Mouse (Mus musculus): ENCODE measurements at regions not wholly inside any gene's neighbourhood (a gene's known extent, or its start where the extent isn't known, plus 50 kb on each side); places are given as distances from the start of the nearest gene placed in this dataset.
A peak's percentile ranks its signal among the peaks of the same experiment; 100 is the strongest.

DNA sequence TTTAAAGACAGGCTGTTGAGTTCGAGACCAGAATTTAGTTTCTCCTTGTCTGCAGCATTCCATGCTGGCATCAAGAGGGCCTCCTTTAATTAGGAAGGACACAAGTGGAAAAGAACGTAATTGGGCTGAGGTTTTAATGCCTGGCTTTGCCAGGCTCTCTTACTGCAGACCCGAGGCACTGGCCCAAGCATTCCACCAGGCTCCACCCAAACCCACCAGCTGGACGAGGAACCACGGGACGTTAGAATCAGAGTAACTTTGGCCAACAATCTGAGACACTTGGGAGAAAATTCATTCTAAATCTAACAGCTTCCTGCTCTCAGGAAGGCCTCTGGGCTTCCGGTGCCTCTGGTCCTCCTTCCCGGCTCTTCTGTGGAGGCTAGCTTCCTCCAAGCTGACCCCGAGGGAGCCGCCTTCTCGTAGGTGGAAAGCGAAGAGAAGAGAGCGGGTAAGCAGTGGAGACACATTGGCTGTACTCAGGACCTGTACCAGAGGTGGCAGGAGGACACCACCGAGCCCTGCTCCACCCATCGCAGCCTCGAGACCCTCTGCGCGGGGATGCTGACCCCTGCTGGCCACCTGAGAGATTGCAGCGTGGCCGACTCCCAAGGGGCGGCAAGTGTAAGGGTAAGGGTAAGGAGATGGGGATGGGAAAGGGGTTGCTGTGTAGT, 105.5 kb downstream of the Tmem17 start:
- DNase-seq (ENCODE audit: low spot score in 2 of 2): peak; percentile 82 to 88

DNA sequence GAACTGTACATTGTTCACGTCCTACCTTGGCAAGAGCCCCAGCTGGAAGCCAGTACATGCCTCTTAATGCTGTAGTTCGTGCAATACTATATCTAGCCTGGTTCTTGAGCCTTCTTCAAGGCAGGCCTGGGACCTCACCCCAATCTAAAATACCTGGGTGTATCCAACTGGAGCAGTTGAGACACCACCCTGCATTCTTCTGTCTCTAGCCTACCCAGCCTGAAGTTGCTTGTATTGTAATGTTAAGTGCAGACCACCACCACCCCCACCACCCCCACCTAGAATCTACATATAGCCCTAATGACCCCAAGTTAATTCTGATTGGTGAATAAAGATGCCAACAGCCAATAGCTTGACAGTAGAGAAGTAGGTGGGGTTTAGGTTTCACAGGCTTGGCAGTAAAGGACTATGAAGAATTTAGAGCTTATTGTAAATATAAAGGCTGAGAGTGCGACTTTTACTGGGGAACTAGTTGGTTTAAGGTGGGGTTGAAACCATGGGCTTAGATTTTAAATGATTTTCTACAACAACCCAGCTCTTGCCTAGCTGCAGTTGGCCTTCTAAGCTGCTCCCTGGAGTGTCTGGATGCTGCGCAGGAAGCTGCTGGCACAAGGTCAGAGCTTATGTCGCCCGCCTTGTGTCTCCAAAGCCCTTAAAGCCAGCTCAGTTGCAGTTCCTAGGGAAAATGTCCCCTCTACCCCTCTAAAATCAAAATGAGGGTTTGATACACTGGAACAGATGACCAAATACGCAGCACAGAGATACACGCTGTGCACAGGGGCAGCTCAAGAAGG, 109.2 kb downstream of the Tmem17 start:
- DNase-seq (ENCODE audit: low spot score in 2 of 2): no peak

DNA sequence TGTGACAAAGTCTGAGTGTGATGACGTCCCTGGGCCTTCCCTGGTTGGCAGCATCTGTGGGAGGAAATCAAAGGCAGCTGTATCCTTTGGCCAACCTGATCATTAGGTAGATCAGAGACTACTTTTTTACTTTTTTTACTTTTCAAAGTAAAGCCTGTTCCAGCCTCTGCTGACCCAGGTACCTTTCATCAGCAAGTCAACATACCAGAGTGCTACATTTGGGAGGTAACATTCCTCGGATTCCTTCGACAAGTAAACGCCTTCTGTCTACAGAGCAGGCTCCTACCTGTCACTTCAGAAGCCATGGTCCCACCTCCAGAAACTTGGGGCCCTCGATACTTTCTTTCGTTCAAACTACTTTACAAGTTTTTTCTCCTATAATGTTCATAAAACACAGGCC, 110.0 kb downstream of the Tmem17 start:
- DNase-seq (ENCODE audit: low spot score in 2 of 2): no peak

DNA sequence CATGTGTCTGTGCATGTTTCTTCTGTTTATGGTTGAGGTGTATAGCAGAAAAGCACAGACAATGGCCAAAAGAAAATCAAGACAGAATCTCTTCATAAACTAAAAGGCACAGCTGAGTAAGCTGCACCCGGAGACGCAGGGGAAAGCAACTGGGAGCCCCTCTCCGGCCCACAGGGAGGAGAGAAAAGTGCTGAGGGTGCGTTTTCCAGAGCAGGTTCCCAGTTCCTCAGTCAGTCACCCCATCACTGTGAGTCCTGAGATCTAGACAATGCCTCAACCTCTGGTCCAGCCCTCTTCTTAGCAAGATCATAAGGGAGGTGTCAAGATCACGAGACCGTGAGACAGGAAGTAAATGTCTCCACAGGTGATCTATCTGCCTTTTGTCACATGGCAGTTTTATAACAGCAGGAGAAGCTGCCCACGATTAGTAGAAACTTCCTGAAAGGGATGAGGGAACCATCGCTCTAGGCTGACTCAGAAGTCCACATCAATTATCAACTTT, 110.7 kb downstream of the Tmem17 start:
- DNase-seq (ENCODE audit: low spot score in 2 of 2): no peak

- no peak for DNase-seq (ENCODE audit: low spot score in 2 of 2)
These were observed 114.5 kb downstream of the Tmem17 start for GRCm38 (mm10) chr11:22626407-22626806.

GRCm38 (mm10) chr11:22628497-22628896, 116.6 kb downstream of the Tmem17 start:
- DNase-seq (ENCODE audit: low spot score in 2 of 2): no peak

- peak in 1 of 2 experiments; percentile 44 for DNase-seq (ENCODE audit: low spot score in 2 of 2)
These were observed 117.1 kb downstream of the Tmem17 start for GRCm38 (mm10) chr11:22628979-22629378.

DNA sequence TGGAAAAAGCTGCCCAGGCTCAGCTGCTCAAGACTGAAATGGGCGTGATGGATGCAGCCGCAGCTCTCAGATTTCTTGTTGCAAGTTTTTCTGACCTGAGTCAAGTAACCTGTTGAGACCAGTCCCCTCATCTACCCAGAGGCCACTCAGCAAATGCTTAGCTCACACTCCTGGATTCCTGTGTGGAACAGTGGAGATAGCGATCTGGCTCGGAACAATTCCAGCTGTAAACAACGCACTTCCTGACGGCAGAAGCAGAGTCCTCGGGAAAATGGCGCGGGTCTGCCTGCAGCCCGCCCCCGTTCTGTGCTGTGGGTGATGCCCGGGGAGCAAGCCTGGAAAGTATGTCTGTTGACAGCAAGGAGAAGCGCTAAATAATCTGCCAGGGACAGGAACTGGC, 117.7 kb downstream of the Tmem17 start:
- peak; percentile 54 to 69 for DNase-seq (ENCODE audit: low spot score in 2 of 2)

DNA sequence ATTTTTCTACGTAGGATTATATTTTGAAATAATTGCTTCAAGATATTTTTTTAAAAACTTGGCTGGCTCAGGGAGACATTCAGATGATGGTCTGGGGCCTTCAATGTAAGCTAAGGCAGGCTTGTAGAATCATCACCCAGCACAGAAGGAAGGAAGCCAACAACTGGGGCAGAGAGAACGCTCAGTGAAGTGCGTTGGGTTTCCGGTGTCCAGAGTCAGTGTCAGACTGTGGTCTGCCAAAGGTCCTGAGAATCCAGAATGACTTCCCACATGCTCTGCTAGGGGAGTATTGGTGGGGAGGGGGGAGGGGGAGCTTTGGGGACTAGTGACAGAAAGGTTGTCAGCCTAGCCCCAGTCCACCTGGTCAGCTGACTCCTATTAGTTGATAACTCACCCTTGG, 118.1 kb downstream of the Tmem17 start:
- DNase-seq (ENCODE audit: low spot score in 2 of 2): no peak

DNA sequence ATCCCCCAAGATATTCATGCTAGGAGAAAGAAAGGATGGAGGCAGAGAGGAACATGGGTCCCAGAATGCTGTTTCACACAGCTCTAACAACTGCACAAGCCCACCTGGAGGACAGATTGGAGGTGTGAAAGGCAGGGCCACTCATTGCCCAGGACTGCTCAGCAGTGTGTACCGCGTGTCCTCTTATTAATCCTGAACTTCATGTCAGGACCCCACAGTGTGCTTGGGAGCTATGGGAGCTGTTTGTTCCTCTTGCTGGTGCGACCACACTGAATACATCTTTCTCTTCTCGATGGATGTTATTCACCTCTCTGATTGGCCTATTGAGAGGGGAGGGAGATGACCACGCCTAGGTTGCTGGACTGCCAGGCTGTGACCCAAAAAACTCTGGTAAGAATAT, 119.1 kb downstream of the Tmem17 start:
- DNase-seq (ENCODE audit: low spot score in 2 of 2): no peak

- no peak for DNase-seq (ENCODE audit: low spot score in 2 of 2)
These were observed 119.9 kb downstream of the Tmem17 start for GRCm38 (mm10) chr11:22631606-22632313.

- no peak for DNase-seq (ENCODE audit: low spot score in 2 of 2)
These were observed 120.4 kb downstream of the Tmem17 start for GRCm38 (mm10) chr11:22632314-22632700.

DNA sequence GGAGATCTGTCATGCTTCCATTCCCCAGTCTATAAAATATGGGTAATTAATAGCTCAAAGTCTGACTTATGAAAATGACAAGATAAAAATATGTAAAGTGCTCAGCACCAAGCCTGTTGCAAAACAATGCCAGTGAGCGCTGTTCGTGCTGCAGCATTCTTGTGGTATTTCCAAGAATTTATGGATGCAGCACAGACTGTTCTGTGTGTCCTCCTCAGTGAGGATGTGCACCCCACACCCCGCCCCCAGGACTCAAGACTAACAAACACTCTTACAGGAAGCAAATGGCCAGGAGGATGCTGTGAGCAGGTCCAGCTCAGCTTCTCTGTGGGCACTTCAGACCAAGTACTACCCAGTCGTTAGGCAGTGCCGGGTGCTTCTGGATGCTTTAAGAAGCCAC, 121.1 kb downstream of the Tmem17 start:
- DNase-seq (ENCODE audit: low spot score in 2 of 2): peak in 1 of 2 experiments; percentile 42

DNA sequence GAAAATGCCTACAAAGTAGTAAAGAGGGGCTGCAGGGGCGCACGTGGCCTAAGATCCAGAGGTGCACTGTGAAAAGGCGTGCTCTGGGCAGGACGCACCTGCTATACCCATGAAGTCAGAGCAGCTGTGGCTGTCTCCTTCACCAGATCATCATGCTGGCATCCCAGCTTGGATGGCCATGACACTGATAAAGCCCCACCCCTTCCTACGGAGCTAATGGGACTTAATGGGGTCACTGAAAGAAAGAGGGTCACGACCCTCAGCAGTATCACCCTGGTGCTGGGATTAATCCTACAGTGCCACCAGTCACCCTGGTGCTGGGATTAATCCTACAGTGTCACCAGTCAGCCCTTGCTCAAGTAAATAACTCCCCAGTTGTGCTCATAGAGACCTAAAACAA, 122.1 kb downstream of the Tmem17 start:
- no peak for DNase-seq (ENCODE audit: low spot score in 2 of 2)

DNA sequence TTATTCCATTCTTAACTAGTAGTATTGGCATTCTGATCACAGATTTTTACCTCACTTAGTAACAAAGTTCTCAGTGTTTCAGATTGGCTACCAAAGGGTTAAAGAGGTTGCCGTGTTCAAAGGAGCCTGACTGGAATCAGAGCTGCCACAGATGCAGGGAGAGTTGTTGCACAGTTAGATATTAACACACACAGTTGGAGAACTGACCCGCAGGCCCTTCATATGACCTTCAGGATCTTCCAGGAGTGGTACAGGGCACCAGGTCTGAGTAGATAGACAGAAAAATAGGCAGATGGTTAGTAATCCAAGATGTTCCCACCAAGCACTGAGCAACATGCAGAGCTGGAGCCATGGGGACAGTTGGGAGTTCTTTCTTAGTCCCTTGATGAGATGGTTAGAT, 123.1 kb downstream of the Tmem17 start:
- DNase-seq (ENCODE audit: low spot score in 2 of 2): no peak

DNA sequence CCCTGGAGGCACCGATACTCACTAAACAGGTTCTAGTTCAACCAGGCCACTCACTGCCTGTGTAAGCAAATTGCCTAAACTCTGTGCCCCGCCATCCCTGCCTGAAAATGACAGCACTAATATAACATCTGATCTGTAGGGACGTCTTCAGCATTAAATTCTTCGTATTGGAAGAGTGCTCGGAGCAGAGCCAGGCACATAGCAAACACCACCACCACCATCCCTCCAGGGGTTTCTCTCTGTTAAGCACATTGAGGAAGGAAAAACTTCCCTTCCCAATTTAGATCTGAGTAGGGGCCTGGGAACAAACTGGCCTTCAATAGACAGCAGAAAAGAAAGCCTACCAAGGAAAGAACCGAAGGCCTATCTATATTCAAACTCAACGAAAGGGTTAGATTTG, 124.4 kb downstream of the Tmem17 start:
- DNase-seq (ENCODE audit: low spot score in 2 of 2): no peak

- DNase-seq (ENCODE audit: low spot score in 2 of 2): no peak
These were observed 125.1 kb downstream of the Tmem17 start for GRCm38 (mm10) chr11:22636761-22637557.

DNA sequence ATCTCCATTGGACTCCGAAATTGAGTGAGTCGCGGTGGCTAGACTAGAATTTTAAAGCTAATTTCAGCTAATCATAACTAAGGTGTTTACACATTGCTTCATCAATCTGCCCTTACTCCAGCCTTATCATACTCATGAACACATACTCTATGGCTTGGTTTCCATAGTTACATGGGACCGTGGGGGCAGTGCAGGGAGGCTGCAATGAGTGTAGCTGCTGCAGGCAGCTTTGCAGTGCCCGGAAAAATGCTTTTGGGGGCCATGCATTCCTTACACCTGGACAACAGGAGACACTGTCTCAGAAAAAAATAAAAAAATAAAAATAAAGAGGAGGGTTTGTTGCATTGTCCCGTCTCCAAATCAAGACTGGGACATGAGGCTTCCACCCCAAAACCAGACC, 126.3 kb downstream of the Tmem17 start:
- no peak for DNase-seq (ENCODE audit: low spot score in 2 of 2)

- no peak for DNase-seq (ENCODE audit: low spot score in 2 of 2)
These were observed 126.8 kb downstream of the Tmem17 start for GRCm38 (mm10) chr11:22638700-22639099.

DNA sequence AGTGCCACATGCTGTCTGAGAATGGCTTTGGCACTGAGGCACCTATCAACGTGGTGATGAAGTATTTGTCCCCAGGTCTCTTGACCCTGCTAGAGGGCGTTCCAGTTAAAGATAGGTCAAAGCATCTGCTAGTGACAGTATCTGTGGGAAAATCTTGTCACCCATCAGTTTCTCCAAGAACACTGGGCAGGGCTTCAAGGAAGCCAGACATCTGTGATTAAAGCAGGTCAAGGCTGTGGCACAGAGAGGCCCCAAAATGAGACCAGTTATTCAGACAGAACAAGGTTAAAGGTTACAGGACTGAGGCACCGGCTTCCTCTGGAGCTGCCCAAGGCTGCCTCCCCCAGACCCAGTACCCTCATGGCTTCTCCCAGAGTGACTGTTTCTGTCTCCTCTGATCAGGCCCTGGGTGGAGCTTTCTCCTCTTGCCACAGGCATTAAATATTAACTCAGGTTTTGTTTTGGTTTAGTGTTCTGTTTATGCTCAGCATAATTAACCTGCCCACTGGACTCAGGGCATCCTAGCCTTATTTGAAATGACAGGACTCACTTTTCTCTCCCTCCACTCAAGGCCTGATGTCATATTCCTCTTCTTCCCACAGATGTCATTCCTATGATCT, 128.6 kb downstream of the Tmem17 start:
- DNase-seq (ENCODE audit: low spot score in 2 of 2): no peak

- DNase-seq (ENCODE audit: low spot score in 2 of 2): no peak
These were observed 129.6 kb downstream of the Tmem17 start for GRCm38 (mm10) chr11:22641450-22641849.

Measured in urinary bladder, postnatal 4 days (tissue).